24 mouse cellular contexts compared by ENCODE assay signal in genomic region chr13:113227076-113227475, GRCm38 (mm10). TPM values are rescaled to one million over a fixed set of nuclear protein-coding genes. Genes with fewer than 3 reads are reported as not detected.
DNase-seq lines count a peak whose midpoint lies in the region; ATAC-seq and TF ChIP-seq lines count a peak whose summit lies in the region.
"Had no signal": no experiment of that assay in that cellular context is flagged by ENCODE, and none has a peak within 500 bp of the region (broad histone marks: within the 10 kb centered on the region; RNA-seq: fewer than 3 reads in every experiment).

No protein-coding gene starts in this region.

- ATAC-seq in neural tube, embryonic 15.5 days (ENCODE audit: low FRiP score): no peak
- ATAC-seq: forebrain, embryonic 13.5 days; liver, postnatal 0 days had no signal

- H3K9ac ChIP-seq in neural tube, embryonic 15.5 days (replicated peaks): no peak overlapping the region
- H3K9ac ChIP-seq: embryonic facial prominence, embryonic 15.5 days; forebrain, embryonic 13.5 days; limb, embryonic 15.5 days; liver, postnatal 0 days; midbrain, embryonic 12.5 days; neural tube, embryonic 13.5 days had no signal

- TF ChIP-seq CTCF in lung, adult 2 months (IDR thresholded peaks at IDR 0.05; ENCODE audit: insufficient read depth, low read length): no peak

- TF ChIP-seq POLR2A in lung, adult 2 months (IDR thresholded peaks at IDR 0.05; ENCODE audit: borderline replicate concordance, extremely low read depth, low read depth, low read length): no peak

- no peak overlapping the region for H3K4me3 ChIP-seq in lung, adult 2 months (replicated peaks; ENCODE audit: extremely low read depth, low read depth, low read length)
- no peak overlapping the region for H3K4me3 ChIP-seq in neural tube, embryonic 15.5 days (replicated peaks)
- H3K4me3 ChIP-seq: embryonic facial prominence, embryonic 15.5 days; forebrain, embryonic 13.5 days; hindbrain, embryonic 10.5 days; limb, embryonic 15.5 days; midbrain, embryonic 12.5 days; neural tube, embryonic 13.5 days had no signal

- DNase-seq in urinary bladder, postnatal 14 days (ENCODE audit: low spot score): peak; percentile 16
- no peak for DNase-seq in urinary bladder, adult 2 months (ENCODE audit: low spot score)
- peak; percentile 45 for DNase-seq in lung, adult 2 months
- DNase-seq in lung, postnatal 25 days (ENCODE audit: low spot score): peak; percentile 74
- no peak for DNase-seq in Muller cell, postnatal 12 days (ENCODE audit: inconsistent ontology term)
- DNase-seq in spleen, adult 12 weeks (ENCODE audit: low spot score): no peak
- no peak for DNase-seq in yolk sac, embryonic 10.5 days (ENCODE audit: low spot score)
- DNase-seq: adrenal gland, adult 8-10 months; cerebellum, adult 9-10 months; gastrocnemius, postnatal 14 days; kidney, adult 18-20 months; kidney, postnatal 10 days; liver, postnatal 0 days; right cerebral cortex, postnatal 25 days had no signal

- no peak overlapping the region for H3K27ac ChIP-seq in neural tube, embryonic 15.5 days (replicated peaks)
- H3K27ac ChIP-seq: embryonic facial prominence, embryonic 15.5 days; forebrain, embryonic 13.5 days; hindbrain, embryonic 10.5 days; limb, embryonic 15.5 days; midbrain, embryonic 12.5 days; neural tube, embryonic 13.5 days had no signal

- H3K27me3 ChIP-seq in neural tube, embryonic 15.5 days (replicated peaks): no peaks in the 10 kb centered on the region
- H3K27me3 ChIP-seq: embryonic facial prominence, embryonic 15.5 days; forebrain, embryonic 13.5 days; limb, embryonic 15.5 days; midbrain, embryonic 12.5 days; neural tube, embryonic 13.5 days had no signal

- H3K36me3 ChIP-seq in neural tube, embryonic 15.5 days: no peaks in the 10 kb centered on the region
- H3K36me3 ChIP-seq: embryonic facial prominence, embryonic 15.5 days; hindbrain, embryonic 10.5 days; limb, embryonic 15.5 days; midbrain, embryonic 12.5 days; neural tube, embryonic 13.5 days had no signal

- H3K4me2 ChIP-seq in neural tube, embryonic 15.5 days: no peak overlapping the region
- H3K4me2 ChIP-seq: embryonic facial prominence, embryonic 15.5 days; forebrain, embryonic 13.5 days; limb, embryonic 15.5 days; midbrain, embryonic 12.5 days; neural tube, embryonic 13.5 days had no signal

- no peaks in the 10 kb centered on the region for H3K9me3 ChIP-seq in neural tube, embryonic 15.5 days (replicated peaks)
- H3K9me3 ChIP-seq: embryonic facial prominence, embryonic 15.5 days; forebrain, embryonic 13.5 days; hindbrain, embryonic 10.5 days; limb, embryonic 15.5 days; midbrain, embryonic 12.5 days; neural tube, embryonic 13.5 days had no signal

- peaks cover 2% of the 10 kb centered on the region; the same call in 1 of the 2 replicates for H3K4me1 ChIP-seq in lung, adult 2 months (ENCODE audit: control insufficient read depth, insufficient read depth, low read length)
- peaks cover 10% of the 10 kb centered on the region for H3K4me1 ChIP-seq in neural tube, embryonic 15.5 days

- 30% methylated on average over 4 of the region's 4 CpGs for WGBS in lung, adult 2 months
- 93% methylated on average over 4 of the region's 4 CpGs for WGBS in neural tube, embryonic 15.5 days

RNA-seq across cellular contexts. Expression of gene Gzmk, which starts 1.4 kb away (rescaled TPM):
- 0.07 and 0.23 TPM in 2 replicates for polyA plus RNA-seq in urinary bladder, adult 2 months (2012; rRNA removed)
- 0.11 TPM in 1 of 2 replicates, not detected in the other for polyA plus RNA-seq in lung, adult 2 months (2012; rRNA removed)
- polyA plus RNA-seq in neural tube, embryonic 15.5 days (2015; fragmentation: Nextera tagmentation; extraction: Ambion mirVana): not detected in 2 replicates
- polyA plus RNA-seq: embryonic facial prominence, embryonic 15.5 days; forebrain, embryonic 13.5 days; heart, postnatal 0 days; hindbrain, embryonic 10.5 days; limb, embryonic 15.5 days; liver, postnatal 0 days; midbrain, embryonic 12.5 days; neural tube, embryonic 13.5 days; stomach, embryonic 16.5 days; thymus, postnatal 0 days had no signal

RNA-seq across cellular contexts. Expression of gene Esm1, which starts 17.6 kb away (rescaled TPM):
- polyA plus RNA-seq in urinary bladder, adult 2 months (2012; rRNA removed): 2.5 and 2.6 TPM in 2 replicates
- 5.7 and 12.2 TPM in 2 replicates for polyA plus RNA-seq in lung, adult 2 months (2012; rRNA removed)
- 1.3 and 3.5 TPM in 2 replicates for polyA plus RNA-seq in neural tube, embryonic 15.5 days (2015; fragmentation: Nextera tagmentation; extraction: Ambion mirVana)

Comparison
In these comparisons a context has a peak if more than half of its experiments do, and no peak if none do; other contexts are left out.
1. DNase-seq: peak in urinary bladder, postnatal 14 days (single experiment), lung, adult 2 months (single experiment) and lung, postnatal 25 days (single experiment); none in urinary bladder, adult 2 months (single experiment), Muller cell, postnatal 12 days (single experiment), spleen, adult 12 weeks (single experiment) and yolk sac, embryonic 10.5 days (single experiment).